Mouse (Mus musculus): Measurements from ENCODE around the gene Bckdha. TPM values are rescaled to one million over a fixed set of nuclear protein-coding genes. Genes with fewer than 3 reads are reported as not detected.

Gene Bckdha
- total RNA-seq (2012; rRNA removed) = 96.0 and 116 TPM in 2 replicates

- Histone ChIP-seq H3K36me3 (ENCODE audit: control insufficient read depth, insufficient read depth, low read length, poor library complexity, severe bottlenecking) (peaks cover 25% of the 10 kb centered on the region), H3K27ac (ENCODE audit: insufficient read depth, low read depth, low read length, poor library complexity, severe bottlenecking) (peak within 1 kb of the TSS; percentile 45), H3K9me3 (ENCODE audit: control insufficient read depth, insufficient read depth, low read depth, low read length) (no peaks in the 10 kb centered on the region), H3K4me3 (ENCODE audit: insufficient read depth in 1 of 2, low read depth in 1 of 2, low read length in 2 of 2, poor library complexity in 1 of 2, severe bottlenecking in 1 of 2) (peak within 1 kb of the TSS; percentile 86 to 92), H3K4me1 (ENCODE audit: control insufficient read depth in 2 of 2, insufficient read depth in 2 of 2, low read length in 2 of 2, poor library complexity in 1 of 2) (peaks cover 6 to 12% of the 10 kb centered on the region in 2 experiments; a peak in 3 of 4 replicates), H3K9ac (ENCODE audit: insufficient read depth, low read depth, low read length, poor library complexity, severe bottlenecking) (peak within 1 kb of the TSS; percentile 87)
- in situ Hi-C loops (cut with MboI; ENCODE audit: low sequenced_read_pairs in 2 of 2, unreplicated experiment in 2 of 2) = no loop called here
- peak; percentile 100 for DNase-seq (ENCODE audit: low read depth, low spot score)
- TF ChIP-seq CHD2 (IDR thresholded peaks at IDR 0.05; ENCODE audit: low read depth, low read length) (no peak), HCFC1 (IDR thresholded peaks at IDR 0.05; ENCODE audit: borderline replicate concordance, insufficient read depth, low read length) (peak; percentile 78; the same call in 1 of the 2 replicates)
Observed at GRCm38 (mm10) chr7:25658657-25659472, at the start of gene Bckdha, which contains the start of gene Exosc5. Bckdha (minus strand) TSS chr7:25658981. Exosc5 (plus strand) TSS chr7:25659164.

GRCm38 (mm10) chr7:25707581-25708292, 49.0 kb upstream of the Bckdha start:
- DNase-seq (ENCODE audit: low read depth, low spot score) = no peak
- Histone ChIP-seq H3K4me1 (ENCODE audit: control insufficient read depth in 2 of 2, insufficient read depth in 2 of 2, low read length in 2 of 2, poor library complexity in 1 of 2) (peaks cover 3 to 26% of the 10 kb centered on the region in 2 experiments; a peak in 1 of 4 replicates), H3K9me3 (ENCODE audit: control insufficient read depth, insufficient read depth, low read depth, low read length) (no peaks in the 10 kb centered on the region), H3K36me3 (ENCODE audit: control insufficient read depth, insufficient read depth, low read length, poor library complexity, severe bottlenecking) (0 out of 2 replicates have a peak, but pooled peaks cover 2% of the 10 kb centered on the region), H3K9ac (ENCODE audit: insufficient read depth, low read depth, low read length, poor library complexity, severe bottlenecking) (peak overlapping the region; percentile 27), H3K27ac (ENCODE audit: insufficient read depth, low read depth, low read length, poor library complexity, severe bottlenecking) (no peak overlapping the region), H3K4me3 (ENCODE audit: insufficient read depth in 1 of 2, low read depth in 1 of 2, low read length in 2 of 2, poor library complexity in 1 of 2, severe bottlenecking in 1 of 2) (peak overlapping the region in 1 of 2 experiments; percentile 24; a peak in 1 of 4 replicates)
- in situ Hi-C loops (cut with MboI; ENCODE audit: low sequenced_read_pairs in 2 of 2, unreplicated experiment in 2 of 2) = no loop called here
- TF ChIP-seq CHD2 (IDR thresholded peaks at IDR 0.05; ENCODE audit: low read depth, low read length) (no peak), HCFC1 (IDR thresholded peaks at IDR 0.05; ENCODE audit: borderline replicate concordance, insufficient read depth, low read length) (no peak), ZNF384 (IDR thresholded peaks at IDR 0.05; ENCODE audit: low read depth, low read length) (no peak), MAFK (IDR thresholded peaks at IDR 0.05; ENCODE audit: insufficient read depth, low read depth, low read length) (peak; percentile 61; the same call in 1 of the 2 replicates), ZC3H11A (IDR thresholded peaks at IDR 0.05; ENCODE audit: borderline replicate concordance, low read depth, low read length) (no peak)

GRCm38 (mm10) chr7:25706578-25707170, 47.9 kb upstream of the Bckdha start:
- TF ChIP-seq MAFK (IDR thresholded peaks at IDR 0.05; ENCODE audit: insufficient read depth, low read depth, low read length) (no peak), CHD2 (IDR thresholded peaks at IDR 0.05; ENCODE audit: low read depth, low read length) (no peak), ZNF384 (IDR thresholded peaks at IDR 0.05; ENCODE audit: low read depth, low read length) (no peak), HCFC1 (IDR thresholded peaks at IDR 0.05; ENCODE audit: borderline replicate concordance, insufficient read depth, low read length) (no peak), ZC3H11A (IDR thresholded peaks at IDR 0.05; ENCODE audit: borderline replicate concordance, low read depth, low read length) (no peak)
- Histone ChIP-seq H3K9me3 (ENCODE audit: control insufficient read depth, insufficient read depth, low read depth, low read length) (no peaks in the 10 kb centered on the region), H3K27ac (ENCODE audit: insufficient read depth, low read depth, low read length, poor library complexity, severe bottlenecking) (no peak overlapping the region), H3K4me3 (ENCODE audit: insufficient read depth in 1 of 2, low read depth in 1 of 2, low read length in 2 of 2, poor library complexity in 1 of 2, severe bottlenecking in 1 of 2) (no peak overlapping the region), H3K36me3 (ENCODE audit: control insufficient read depth, insufficient read depth, low read length, poor library complexity, severe bottlenecking) (no peaks in the 10 kb centered on the region), H3K4me1 (ENCODE audit: control insufficient read depth in 2 of 2, insufficient read depth in 2 of 2, low read length in 2 of 2, poor library complexity in 1 of 2) (peaks cover 3 to 26% of the 10 kb centered on the region in 2 experiments; a peak in 1 of 4 replicates), H3K9ac (ENCODE audit: insufficient read depth, low read depth, low read length, poor library complexity, severe bottlenecking) (no peak overlapping the region)
- no peak for DNase-seq (ENCODE audit: low read depth, low spot score)
- in situ Hi-C loops (cut with MboI; ENCODE audit: low sequenced_read_pairs in 2 of 2, unreplicated experiment in 2 of 2) = no loop called here

- Histone ChIP-seq H3K4me3 (ENCODE audit: insufficient read depth in 1 of 2, low read depth in 1 of 2, low read length in 2 of 2, poor library complexity in 1 of 2, severe bottlenecking in 1 of 2) (no peak overlapping the region), H3K9me3 (ENCODE audit: control insufficient read depth, insufficient read depth, low read depth, low read length) (no peaks in the 10 kb centered on the region), H3K27ac (ENCODE audit: insufficient read depth, low read depth, low read length, poor library complexity, severe bottlenecking) (no peak overlapping the region), H3K4me1 (ENCODE audit: control insufficient read depth in 2 of 2, insufficient read depth in 2 of 2, low read length in 2 of 2, poor library complexity in 1 of 2) (peaks cover 3 to 21% of the 10 kb centered on the region in 2 experiments; a peak in 1 of 4 replicates), H3K9ac (ENCODE audit: insufficient read depth, low read depth, low read length, poor library complexity, severe bottlenecking) (no peak overlapping the region), H3K36me3 (ENCODE audit: control insufficient read depth, insufficient read depth, low read length, poor library complexity, severe bottlenecking) (no peaks in the 10 kb centered on the region)
- TF ChIP-seq ZNF384 (IDR thresholded peaks at IDR 0.05; ENCODE audit: low read depth, low read length) (no peak), CHD2 (IDR thresholded peaks at IDR 0.05; ENCODE audit: low read depth, low read length) (no peak), ZC3H11A (IDR thresholded peaks at IDR 0.05; ENCODE audit: borderline replicate concordance, low read depth, low read length) (no peak), HCFC1 (IDR thresholded peaks at IDR 0.05; ENCODE audit: borderline replicate concordance, insufficient read depth, low read length) (no peak), MAFK (IDR thresholded peaks at IDR 0.05; ENCODE audit: insufficient read depth, low read depth, low read length) (no peak)
- in situ Hi-C loops (cut with MboI; ENCODE audit: low sequenced_read_pairs in 2 of 2, unreplicated experiment in 2 of 2) = no loop called here
- DNase-seq (ENCODE audit: low read depth, low spot score) = no peak
Observed at GRCm38 (mm10) chr7:25705801-25706251, 47.0 kb upstream of the Bckdha start.
